In the genomic region with DNA sequence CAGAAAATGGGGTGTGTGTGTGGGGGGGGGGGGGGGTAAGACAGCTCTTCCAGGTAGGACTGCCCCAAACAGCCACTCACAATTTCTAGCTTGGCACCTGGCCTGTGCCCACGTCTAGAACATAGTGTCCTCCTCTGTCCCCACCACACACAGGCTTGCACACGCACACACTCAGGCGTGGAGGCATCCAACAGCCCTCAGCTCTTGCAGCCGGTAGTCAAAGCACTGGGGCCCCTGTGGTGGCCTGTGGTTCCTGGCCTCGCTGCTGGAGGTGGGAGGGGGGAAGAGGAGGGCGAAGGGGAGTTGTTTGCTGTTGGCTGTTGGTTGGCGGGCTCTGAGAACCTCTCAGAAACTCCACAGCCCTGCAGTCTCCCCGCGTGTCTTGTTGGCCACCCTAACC, we compare ENCODE assay signal across 8 mouse cellular contexts. TPM values are rescaled to one million over a fixed set of nuclear protein-coding genes. Genes with fewer than 3 reads are reported as not detected.
DNase-seq lines count a peak whose midpoint lies in the region; ATAC-seq lines count a peak whose summit lies in the region.

No protein-coding gene starts in this region.

- H3K4me2 ChIP-seq in kidney, embryonic 16.5 days (replicated peaks; ENCODE audit: low read depth, low read length) = peak overlapping the region; percentile 98
- H3K4me2 ChIP-seq in hindbrain, embryonic 12.5 days (replicated peaks) = peak overlapping the region; percentile 99
- peak overlapping the region; percentile 97 for H3K4me2 ChIP-seq in midbrain, embryonic 14.5 days (ENCODE audit: low read length)

- no peak overlapping the region for H3K27ac ChIP-seq in kidney, embryonic 16.5 days (ENCODE audit: low read length)
- no peak overlapping the region for H3K27ac ChIP-seq in embryonic facial prominence, embryonic 10.5 days (replicated peaks)
- no peak overlapping the region for H3K27ac ChIP-seq in hindbrain, embryonic 12.5 days
- H3K27ac ChIP-seq in midbrain, embryonic 14.5 days (replicated peaks; ENCODE audit: low read depth, low read length) = no peak overlapping the region

- no peak for DNase-seq in kidney, postnatal 36 days
- DNase-seq in embryonic facial prominence, embryonic 10.5 days (ENCODE audit: low spot score) = no peak
- DNase-seq in midbrain, embryonic 14.5 days = peak; percentile 46
- no peak for DNase-seq in spleen, postnatal 10 days (ENCODE audit: low spot score in 2 of 2)
- DNase-seq in spleen, adult 18-20 months = no peak

- H3K9ac ChIP-seq in kidney, embryonic 16.5 days (replicated peaks; ENCODE audit: low read length) = no peak overlapping the region
- H3K9ac ChIP-seq in hindbrain, embryonic 12.5 days = peak overlapping the region; percentile 81
- H3K9ac ChIP-seq in midbrain, embryonic 14.5 days (replicated peaks; ENCODE audit: low read length) = peak overlapping the region; percentile 82

- 0% methylated on average over 9 of the region's 9 CpGs for WGBS in kidney, embryonic 16.5 days
- WGBS in embryonic facial prominence, embryonic 10.5 days = 2% methylated on average over 9 of the region's 9 CpGs
- WGBS in hindbrain, embryonic 12.5 days = under 1% methylated on average over 9 of the region's 9 CpGs
- 0% methylated on average over 9 of the region's 9 CpGs for WGBS in midbrain, embryonic 14.5 days

- H3K9me3 ChIP-seq in kidney, embryonic 16.5 days (ENCODE audit: low read length) = no peaks in the 10 kb centered on the region
- no peaks in the 10 kb centered on the region for H3K9me3 ChIP-seq in embryonic facial prominence, embryonic 10.5 days
- no peaks in the 10 kb centered on the region for H3K9me3 ChIP-seq in hindbrain, embryonic 12.5 days (replicated peaks)
- no peaks in the 10 kb centered on the region for H3K9me3 ChIP-seq in midbrain, embryonic 14.5 days (ENCODE audit: control insufficient read depth, low read length)

- ATAC-seq in kidney, embryonic 16.5 days (ENCODE audit: low FRiP score, low TSS enrichment) = no peak
- no peak for ATAC-seq in hindbrain, embryonic 12.5 days (ENCODE audit: low FRiP score)
- ATAC-seq in midbrain, embryonic 14.5 days (ENCODE audit: low FRiP score, low TSS enrichment) = peak; percentile 27; the same call in 1 of the 2 replicates
- ATAC-seq in activated CD4-positive, CD25-positive, alpha-beta regulatory T cell, adult 4 months = no peak

- H3K4me1 ChIP-seq in kidney, embryonic 16.5 days (ENCODE audit: insufficient read depth, low read length) = peaks cover 21% of the 10 kb centered on the region
- H3K4me1 ChIP-seq in embryonic facial prominence, embryonic 10.5 days = peaks cover 41% of the 10 kb centered on the region
- H3K4me1 ChIP-seq in hindbrain, embryonic 12.5 days = peaks cover 33% of the 10 kb centered on the region
- peaks cover 25% of the 10 kb centered on the region for H3K4me1 ChIP-seq in midbrain, embryonic 14.5 days (ENCODE audit: control insufficient read depth, insufficient read depth, low read length)

- peak overlapping the region; percentile 65 for H3K4me3 ChIP-seq in kidney, embryonic 16.5 days (ENCODE audit: low read length)
- peak overlapping the region; percentile 75 for H3K4me3 ChIP-seq in embryonic facial prominence, embryonic 10.5 days
- H3K4me3 ChIP-seq in hindbrain, embryonic 12.5 days = peak overlapping the region; percentile 69
- peak overlapping the region; percentile 65 for H3K4me3 ChIP-seq in midbrain, embryonic 14.5 days (replicated peaks; ENCODE audit: low read depth, low read length)

- peaks cover 95% of the 10 kb centered on the region for H3K27me3 ChIP-seq in kidney, embryonic 16.5 days (ENCODE audit: insufficient read depth, low read length)
- peaks cover 100% of the 10 kb centered on the region for H3K27me3 ChIP-seq in embryonic facial prominence, embryonic 10.5 days (replicated peaks; ENCODE audit: low read depth, poor library complexity, severe bottlenecking)
- peaks cover 98% of the 10 kb centered on the region for H3K27me3 ChIP-seq in hindbrain, embryonic 12.5 days
- peaks cover 63% of the 10 kb centered on the region for H3K27me3 ChIP-seq in midbrain, embryonic 14.5 days (ENCODE audit: control insufficient read depth, insufficient read depth, low read length)

- H3K36me3 ChIP-seq in kidney, embryonic 16.5 days (ENCODE audit: insufficient read depth, low read length) = no peaks in the 10 kb centered on the region
- H3K36me3 ChIP-seq in embryonic facial prominence, embryonic 10.5 days (replicated peaks) = no peaks in the 10 kb centered on the region
- H3K36me3 ChIP-seq in hindbrain, embryonic 12.5 days = no peaks in the 10 kb centered on the region
- H3K36me3 ChIP-seq in midbrain, embryonic 14.5 days (ENCODE audit: control insufficient read depth, insufficient read depth, low read length) = no peaks in the 10 kb centered on the region

RNA-seq across cellular contexts. Expression of a gene that starts 0.9 kb away (rescaled TPM):
- polyA plus RNA-seq in kidney, embryonic 16.5 days (2015; fragmentation: Nextera tagmentation; extraction: Ambion mirVana) = 2.6 and 2.7 TPM in 2 replicates
- polyA plus RNA-seq in embryonic facial prominence, embryonic 10.5 days (2016; fragmentation: Nextera tagmentation; extraction: Ambion mirVana) = 2.1 and 2.2 TPM in 2 replicates
- 5.8 and 6.1 TPM in 2 replicates for polyA plus RNA-seq in hindbrain, embryonic 12.5 days (2016; fragmentation: Nextera tagmentation; extraction: Ambion mirVana)
- 12.6 and 15.9 TPM in 2 replicates for polyA plus RNA-seq in midbrain, embryonic 14.5 days (2014; fragmentation: Nextera tagmentation; extraction: Ambion mirVana)
- polyA plus RNA-seq in activated CD4-positive, CD25-positive, alpha-beta regulatory T cell, adult 4 months (2017; shearing (Covaris generic)) = under 1 TPM; 0.74 to 0.76 TPM
